Comparison of ENCODE assay signal across 9 mouse cellular contexts in genomic region chr11:116615735-116616437, GRCm38 (mm10). TPM values are rescaled to one million over a fixed set of nuclear protein-coding genes. Genes with fewer than 3 reads are reported as not detected.
DNase-seq lines count a peak whose midpoint lies in the region; ATAC-seq and TF ChIP-seq lines count a peak whose summit lies in the region.
"Had no signal": no experiment of that assay in that cellular context is flagged by ENCODE, and none has a peak within 500 bp of the region (broad histone marks: within the 10 kb centered on the region; RNA-seq: fewer than 3 reads in every experiment).

No protein-coding gene starts in this region.

- WGBS in liver, adult 2 months = 5% methylated on average over 15 of the region's 15 CpGs
- 49% methylated on average over 15 of the region's 15 CpGs for WGBS in hindbrain, embryonic 13.5 days

- no peak overlapping the region for H3K4me2 ChIP-seq in hindbrain, embryonic 13.5 days
- H3K4me2 ChIP-seq: limb, embryonic 13.5 days had no signal

- no peaks in the 10 kb centered on the region for H3K9me3 ChIP-seq in hindbrain, embryonic 13.5 days
- H3K9me3 ChIP-seq: limb, embryonic 13.5 days had no signal

- H3K9ac ChIP-seq in liver, adult 2 months (ENCODE audit: low read depth, low read length) = 0 out of 2 replicates have a peak overlapping the region, but pooled peaks have one; percentile 1
- H3K9ac ChIP-seq in hindbrain, embryonic 13.5 days = no peak overlapping the region
- H3K9ac ChIP-seq: limb, embryonic 13.5 days had no signal

- H3K4me1 ChIP-seq in liver, adult 2 months (ENCODE audit: control insufficient read depth, insufficient read depth, low read length) = peaks cover 36% of the 10 kb centered on the region
- H3K4me1 ChIP-seq in hindbrain, embryonic 13.5 days (replicated peaks) = peaks cover 26% of the 10 kb centered on the region

- no peak for TF ChIP-seq POLR2A in liver, adult 2 months (IDR thresholded peaks at IDR 0.05; ENCODE audit: extremely low read depth, insufficient read depth, low read length)

- H3K4me3 ChIP-seq in liver, adult 2 months (ENCODE audit: insufficient read depth, low read depth, low read length) = no peak overlapping the region
- H3K4me3 ChIP-seq in hindbrain, embryonic 13.5 days = no peak overlapping the region
- H3K4me3 ChIP-seq: limb, embryonic 13.5 days had no signal

- H3K79me2 ChIP-seq in liver, adult 2 months (ENCODE audit: control insufficient read depth, insufficient read depth, low read length) = peaks cover 30% of the 10 kb centered on the region

- TF ChIP-seq CTCF in liver, adult 2 months (IDR thresholded peaks at IDR 0.05; ENCODE audit: low read depth, low read length) = peak; percentile 48

- H3K27me3 ChIP-seq in liver, adult 2 months (ENCODE audit: control insufficient read depth, insufficient read depth, low read length) = no peaks in the 10 kb centered on the region
- H3K27me3 ChIP-seq in hindbrain, embryonic 13.5 days = 0 out of 2 replicates have a peak, but pooled peaks cover 7% of the 10 kb centered on the region
- H3K27me3 ChIP-seq: limb, embryonic 13.5 days had no signal

- H3K27ac ChIP-seq in liver, adult 2 months (replicated peaks; ENCODE audit: insufficient read depth, low read depth, low read length) = peak overlapping the region; percentile 43
- no peak overlapping the region for H3K27ac ChIP-seq in hindbrain, embryonic 13.5 days
- H3K27ac ChIP-seq: limb, embryonic 13.5 days had no signal

- H3K36me3 ChIP-seq in liver, adult 2 months (ENCODE audit: control insufficient read depth, insufficient read depth, low read length) = no peaks in the 10 kb centered on the region
- no peaks in the 10 kb centered on the region for H3K36me3 ChIP-seq in hindbrain, embryonic 13.5 days
- H3K36me3 ChIP-seq: limb, embryonic 13.5 days had no signal

- intact Hi-C loops in heart, postnatal 10 days (cut with DNase I) = no loop called here

- DNase-seq in ovary, postnatal 36 days (ENCODE audit: low spot score) = peak; percentile 60
- no peak for DNase-seq in ovary, postnatal 14 days (ENCODE audit: low spot score)
- DNase-seq in brain, adult 2 months (ENCODE audit: low read depth, low spot score) = peak; percentile 53
- DNase-seq in heart, postnatal 10 days = peak; percentile 59 to 69
- DNase-seq in liver, adult 2 months (ENCODE audit: extremely low read depth, low read depth, low spot score) = peak; percentile 50
- no peak for DNase-seq in left cerebral cortex, adult 8-10 months (ENCODE audit: low spot score in 2 of 2)

- peak; percentile 67 for ATAC-seq in neutrophil, adult 5-6 weeks (ENCODE audit: extremely low read depth, insufficient number of reproducible peaks, low FRiP score, poor library complexity, severe bottlenecking)
- ATAC-seq in hindbrain, embryonic 13.5 days (ENCODE audit: low FRiP score) = no peak

RNA-seq across cellular contexts. Expression of gene Rhbdf2, which starts 10.9 kb away (rescaled TPM):
- 10 to 100 TPM; 15.4 to 17.7 TPM for total RNA-seq in heart, postnatal 10 days (2021)
- total RNA-seq in liver, adult 2 months (2014; rRNA removed) = 3.1 and 4.1 TPM in 2 replicates
- 15.0 and 17.8 TPM in 2 replicates for polyA plus RNA-seq in liver, adult 2 months (2012; rRNA removed)
- 55.6 and 69.0 TPM in 2 replicates for total RNA-seq in neutrophil, adult 5-6 weeks (2017)
- 1 to 10 TPM; 1.1 to 1.6 (median 1.3) TPM for total RNA-seq in left cerebral cortex, adult 8-10 months (2022)
- polyA plus RNA-seq in hindbrain, embryonic 13.5 days (2015; fragmentation: Nextera tagmentation; extraction: Ambion mirVana) = 1.8 and 2.1 TPM in 2 replicates

RNA-seq across cellular contexts. Expression of gene Aanat, which starts 29.7 kb away (rescaled TPM):
- not detected for total RNA-seq in heart, postnatal 10 days (2021)
- not detected in 2 replicates for total RNA-seq in liver, adult 2 months (2014; rRNA removed)
- not detected in 2 replicates for polyA plus RNA-seq in liver, adult 2 months (2012; rRNA removed)
- total RNA-seq in neutrophil, adult 5-6 weeks (2017) = not detected in 2 replicates
- 1 to 10 TPM in 1 of 4 experiments, under 1 TPM in 3; 0.57 to 3.2 (median 0.84) TPM for total RNA-seq in left cerebral cortex, adult 8-10 months (2022)
- polyA plus RNA-seq in hindbrain, embryonic 13.5 days (2015; fragmentation: Nextera tagmentation; extraction: Ambion mirVana) = 0.36 and 1.0 TPM in 2 replicates
- polyA plus RNA-seq: limb, embryonic 13.5 days had no signal

RNA-seq across cellular contexts. Expression of gene Ube2o, which starts 34.6 kb away (rescaled TPM):
- total RNA-seq in heart, postnatal 10 days (2021) = 10 to 100 TPM; 28.5 to 33.7 TPM
- 2.0 and 3.2 TPM in 2 replicates for total RNA-seq in liver, adult 2 months (2014; rRNA removed)
- polyA plus RNA-seq in liver, adult 2 months (2012; rRNA removed) = 5.7 and 7.3 TPM in 2 replicates
- total RNA-seq in neutrophil, adult 5-6 weeks (2017) = 47.6 and 47.9 TPM in 2 replicates
- total RNA-seq in left cerebral cortex, adult 8-10 months (2022) = 100 to 1,000 TPM; 115 to 119 (median 117) TPM
- 14.1 and 14.8 TPM in 2 replicates for polyA plus RNA-seq in hindbrain, embryonic 13.5 days (2015; fragmentation: Nextera tagmentation; extraction: Ambion mirVana)

RNA-seq across cellular contexts. Expression of gene Prcd, which starts 37.4 kb away (rescaled TPM):
- total RNA-seq in heart, postnatal 10 days (2021) = 1 to 10 TPM; 1.4 to 1.7 TPM
- total RNA-seq in liver, adult 2 months (2014; rRNA removed) = 0.27 TPM in 1 of 2 replicates, not detected in the other
- polyA plus RNA-seq in liver, adult 2 months (2012; rRNA removed) = not detected in 2 replicates
- not detected in 2 replicates for total RNA-seq in neutrophil, adult 5-6 weeks (2017)
- 1 to 10 TPM; 5.0 to 7.0 (median 5.5) TPM for total RNA-seq in left cerebral cortex, adult 8-10 months (2022)
- 1.2 and 1.4 TPM in 2 replicates for polyA plus RNA-seq in hindbrain, embryonic 13.5 days (2015; fragmentation: Nextera tagmentation; extraction: Ambion mirVana)

RNA-seq across cellular contexts. Expression of gene Cygb, which starts 38.2 kb away (rescaled TPM):
- 10 to 100 TPM; 76.2 to 85.4 TPM for total RNA-seq in heart, postnatal 10 days (2021)
- 2.6 and 4.8 TPM in 2 replicates for total RNA-seq in liver, adult 2 months (2014; rRNA removed)
- polyA plus RNA-seq in liver, adult 2 months (2012; rRNA removed) = 5.6 and 6.1 TPM in 2 replicates
- 0.49 and 0.58 TPM in 2 replicates for total RNA-seq in neutrophil, adult 5-6 weeks (2017)
- total RNA-seq in left cerebral cortex, adult 8-10 months (2022) = 10 to 100 TPM; 55.8 to 62.7 (median 58.2) TPM
- 16.4 and 18.1 TPM in 2 replicates for polyA plus RNA-seq in hindbrain, embryonic 13.5 days (2015; fragmentation: Nextera tagmentation; extraction: Ambion mirVana)

Comparison
In these comparisons a context has a peak if more than half of its experiments do, and no peak if none do; other contexts are left out.
1. DNase-seq: peak in ovary, postnatal 36 days (single experiment), brain, adult 2 months (single experiment), heart, postnatal 10 days (2 of 2) and liver, adult 2 months (single experiment); none in ovary, postnatal 14 days (single experiment) and left cerebral cortex, adult 8-10 months (0 of 2).